Mouse (Mus musculus): ENCODE data around the gene Elf4. TPM values are rescaled to one million over a fixed set of nuclear protein-coding genes. Genes with fewer than 3 reads are reported as not detected.

Elf4 gene
- total RNA-seq, 1 experiment from 2014 or later: 13.9 TPM

DNA sequence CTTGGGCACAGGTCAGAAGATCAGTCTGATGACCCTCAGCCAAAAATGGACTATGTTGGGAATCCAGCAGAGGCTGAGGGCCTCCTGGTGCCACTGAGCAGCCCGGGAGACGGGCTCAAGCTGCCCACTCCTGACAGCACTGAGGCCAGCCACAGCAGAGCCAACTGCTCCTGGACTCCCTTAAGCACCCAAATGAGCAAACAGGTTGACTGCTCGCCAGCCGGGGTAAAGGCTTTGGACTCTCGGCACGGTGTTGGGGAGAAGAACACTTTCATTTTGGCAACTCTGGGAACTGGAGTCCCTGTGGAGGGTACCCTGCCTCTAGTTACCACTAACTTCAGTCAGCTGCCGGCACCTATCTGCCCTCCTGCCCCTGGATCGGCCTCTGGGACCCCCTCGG is 95.1 kb downstream of the Elf4 start:
- DNase-seq: peak; percentile 37

DNA sequence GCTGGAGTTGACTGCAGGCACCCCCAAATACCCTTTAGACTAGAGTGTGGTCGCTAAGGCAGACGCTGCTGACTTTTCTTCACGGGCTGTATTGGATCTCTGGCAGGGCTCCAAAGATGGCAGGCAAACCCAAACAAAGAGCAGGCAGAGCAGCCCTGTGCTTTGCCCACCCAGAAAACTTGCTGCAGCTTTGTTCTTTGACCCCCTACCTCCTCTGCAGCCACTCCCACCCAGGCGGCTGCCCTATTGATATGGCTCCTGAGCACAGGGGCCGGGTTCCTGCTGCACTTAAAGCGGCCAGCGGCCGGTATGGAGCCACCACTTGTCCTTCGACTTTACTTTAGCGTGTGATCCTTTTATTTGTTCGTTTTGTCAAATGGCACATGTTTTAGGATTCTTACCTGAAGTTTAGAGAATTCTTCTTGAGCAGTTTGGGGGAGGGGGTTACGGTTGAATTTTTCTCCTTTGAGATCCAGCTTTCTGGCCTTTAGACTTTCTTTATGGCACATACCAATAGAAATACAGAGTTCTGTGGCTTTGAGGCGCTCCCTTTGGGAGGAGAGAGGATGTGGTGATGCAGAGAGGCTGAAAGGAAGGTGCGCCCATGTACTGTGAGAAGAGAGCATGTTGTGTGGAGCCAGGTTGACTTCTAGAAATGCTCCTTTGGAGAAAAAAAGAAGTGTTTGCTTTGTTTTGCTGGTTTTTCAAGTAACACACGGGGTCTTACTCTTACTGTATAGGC is 96.9 kb downstream of the Elf4 start:
- no peak for DNase-seq

Other genes starting within 250 kb of the Elf4 start
- 14.9 and 18.8 TPM in 2 replicates for gene Utp14a, start 206.3 kb downstream of the Elf4 start, total RNA-seq (2021)
- 9.8 and 10.1 TPM in 2 replicates for gene Bcorl1, start 121.8 kb downstream of the Elf4 start, total RNA-seq (2021)
- gene Aifm1, start 50.4 kb upstream of the Elf4 start, total RNA-seq (2021): 192 and 208 TPM in 2 replicates
- 17.4 and 26.3 TPM in 2 replicates for gene Rab33a, start 56.2 kb upstream of the Elf4 start, total RNA-seq (2021)
- 11.5 and 18.2 TPM in 2 replicates for gene Zfp280c, start 131.4 kb upstream of the Elf4 start, total RNA-seq (2021)
- gene Slc25a14, start 160.3 kb upstream of the Elf4 start, total RNA-seq (2021): 7.1 and 8.2 TPM in 2 replicates
- gene Gpr119, start 211.3 kb upstream of the Elf4 start, total RNA-seq (2021): not detected in 2 replicates
- 3.5 and 4.9 TPM in 2 replicates for gene Rbmx2, start 231.9 kb upstream of the Elf4 start, total RNA-seq (2021)

Data from adrenal gland, postnatal 14 days (tissue).